Mouse (Mus musculus) heart, postnatal 14 days (tissue): Measurements from ENCODE around the gene Trim37. TPM values are rescaled to one million over a fixed set of nuclear protein-coding genes. Genes with fewer than 3 reads are reported as not detected.

ENCODE experiments used
- DNase-seq, 2 experiments: peaks; one replicate each; pipeline ENCODE4 v3.0.0; 2021 to 2022
- intact Hi-C: fragments of 180-260 bp; cut with DNase I; formaldehyde crosslinking; loops from one replicate; pipeline ENCODE4 v1.15.1; 2025
- microRNA-seq, 2 experiments: library from miRNA; unstranded; fragments of <30 nt; microRNA quantifications; one replicate each; pipeline ENCODE4 v1.2.0; 2021 to 2022
- total RNA-seq, 2 experiments: library from RNA; stranded (reverse); gene quantifications; 2 replicates each; pipeline ENCODE4 v1.2.3; 2021

Trim37 gene
- total RNA-seq, 2 experiments from 2014 or later = 6.1 to 9.2 TPM

GRCm38 (mm10) chr11:87266246-87266645, 139.4 kb downstream of the Trim37 start:
- DNase-seq = no peak
- intact Hi-C loops = no loop called here

GRCm38 (mm10) chr11:87268803-87269202, 141.9 kb downstream of the Trim37 start:
- DNase-seq = no peak
- intact Hi-C loops = no loop called here

Small RNA genes within 50 kb of the gene (microRNA-seq; reads per million reads assigned to microRNA genes)
- 34.4 to 85.0 reads per million in 2 experiments for gene Mir301

Other genes starting within 250 kb of the Trim37 start
- gene Ypel2, start 133.4 kb upstream of the Trim37 start, total RNA-seq = 10 to 100 TPM; 24.7 to 24.8 TPM
- gene Gdpd1, start 53.0 kb upstream of the Trim37 start, total RNA-seq = 10 to 100 TPM; 11.3 to 12.0 TPM
- 1 to 10 TPM; 8.9 to 9.2 TPM for gene Smg8, start 40.3 kb upstream of the Trim37 start, total RNA-seq
- gene Prr11, start 18.4 kb upstream of the Trim37 start, total RNA-seq = 1 to 10 TPM; 1.7 to 2.4 TPM
- 10 to 100 TPM; 13.9 to 16.6 TPM for gene Ska2, start 17.8 kb upstream of the Trim37 start, total RNA-seq
- 10 to 100 TPM; 12.0 to 14.7 TPM for gene Ppm1e, start 231.9 kb downstream of the Trim37 start, total RNA-seq